Mouse (Mus musculus): ENCODE results near the gene Olfr854.

Olfr854 gene

GRCm38 (mm10) chr9:19567282-19567681 is at the start of gene Olfr854:
Olfr854 (minus strand) TSS chr9:19567382.
- DNase-seq (ENCODE audit: low read depth), result no peak

- no peak for DNase-seq (ENCODE audit: low read depth)
Observed at GRCm38 (mm10) chr9:19582317-19582716, 15.1 kb upstream of the Olfr854 start, which contains the start of gene Olfr855. Olfr855 (plus strand) TSS chr9:19582617.

- no peak for DNase-seq (ENCODE audit: low read depth)
Observed at GRCm38 (mm10) chr9:19540976-19541375, 26.2 kb downstream of the Olfr854 start, which contains the start of gene Olfr853. Olfr853 (minus strand) TSS chr9:19541076.

Data from c-Kit-positive CD71-negative TER-119-negative erythroid progenitor cells, embryonic 14.5 days (primary cell).